Mouse (Mus musculus): ENCODE measurements around the gene Vmn1r129.
"Not testable (repeated sequence)": the region's sequence is repeated elsewhere in the genome, so short reads cannot be mapped to it uniquely, and the experiment has no call there.

- TF ChIP-seq USF1 (IDR thresholded peaks at IDR 0.05; ENCODE audit: low read depth, low read length); CTCF (conservative IDR thresholded peaks at IDR 0.05 in 1 of 2, IDR thresholded peaks at IDR 0.05 in 1 of 2; ENCODE audit: low read depth in 2 of 2, low read length in 2 of 2); MAX (IDR thresholded peaks at IDR 0.05; ENCODE audit: low read length): not testable (repeated sequence)
These were observed at the start of gene Vmn1r129 for GRCm38 (mm10) chr7:21361191-21361590.

Measured in CH12.LX (cell line).